Mouse (Mus musculus): ENCODE measurements around the gene Gm21897. TPM values are rescaled to one million over a fixed set of nuclear protein-coding genes. Genes with fewer than 3 reads are reported as not detected.

The Gm21897 gene
- polyA plus RNA-seq, 1 experiment from 2014 or later: not detected

- Histone ChIP-seq H3K27me3 (replicated peaks) (no peaks in the 10 kb centered on the region), H3K27ac (no peak overlapping the region), H3K36me3 (no peaks in the 10 kb centered on the region), H3K9me3 (replicated peaks) (no peaks in the 10 kb centered on the region), H3K9ac (no peak overlapping the region), H3K4me1 (no peaks in the 10 kb centered on the region), H3K4me3 (no peak overlapping the region), H3K4me2 (no peak overlapping the region)
- ATAC-seq: no peak
- 28% methylated on average over 1 of the region's 1 CpGs for WGBS (ENCODE audit: insufficient replicate concordance)
Observed at GRCm38 (mm10) chr16:15355339-15355738, 38.1 kb downstream of the Gm21897 start.

DNA sequence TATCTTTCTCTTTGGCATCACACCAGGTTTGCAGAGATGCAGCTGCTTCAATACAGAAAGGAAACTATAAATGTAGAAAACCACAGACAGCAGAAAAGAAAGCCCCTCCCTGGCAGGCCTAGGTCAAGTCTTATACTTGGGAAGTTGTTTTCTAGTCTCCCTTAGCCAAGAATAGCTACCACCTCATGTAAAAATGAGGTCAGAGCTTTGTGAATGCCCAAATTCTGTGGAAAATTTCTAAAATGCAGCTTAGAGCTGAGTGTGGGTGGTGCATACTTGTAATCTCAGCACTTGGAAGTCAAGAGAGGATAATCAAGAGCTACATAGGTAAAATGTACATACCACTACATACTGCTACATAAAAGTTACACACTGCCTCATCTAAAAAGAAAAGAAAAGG is 40.5 kb downstream of the Gm21897 start:
- Histone ChIP-seq H3K9ac (no peak overlapping the region), H3K27ac (no peak overlapping the region), H3K4me2 (no peak overlapping the region), H3K4me1 (no peaks in the 10 kb centered on the region), H3K27me3 (replicated peaks) (no peaks in the 10 kb centered on the region), H3K9me3 (replicated peaks) (no peaks in the 10 kb centered on the region), H3K4me3 (no peak overlapping the region), H3K36me3 (no peaks in the 10 kb centered on the region)
- ATAC-seq: no peak

GRCm38 (mm10) chr16:15359110-15359782 is 42.0 kb downstream of the Gm21897 start:
- Histone ChIP-seq H3K9me3 (replicated peaks) (no peaks in the 10 kb centered on the region), H3K27ac (no peak overlapping the region), H3K4me3 (no peak overlapping the region), H3K36me3 (no peaks in the 10 kb centered on the region), H3K9ac (no peak overlapping the region), H3K4me1 (no peaks in the 10 kb centered on the region), H3K4me2 (no peak overlapping the region), H3K27me3 (replicated peaks) (no peaks in the 10 kb centered on the region)
- 63% methylated on average over 3 of the region's 3 CpGs for WGBS (ENCODE audit: insufficient replicate concordance)
- no peak for ATAC-seq

DNA sequence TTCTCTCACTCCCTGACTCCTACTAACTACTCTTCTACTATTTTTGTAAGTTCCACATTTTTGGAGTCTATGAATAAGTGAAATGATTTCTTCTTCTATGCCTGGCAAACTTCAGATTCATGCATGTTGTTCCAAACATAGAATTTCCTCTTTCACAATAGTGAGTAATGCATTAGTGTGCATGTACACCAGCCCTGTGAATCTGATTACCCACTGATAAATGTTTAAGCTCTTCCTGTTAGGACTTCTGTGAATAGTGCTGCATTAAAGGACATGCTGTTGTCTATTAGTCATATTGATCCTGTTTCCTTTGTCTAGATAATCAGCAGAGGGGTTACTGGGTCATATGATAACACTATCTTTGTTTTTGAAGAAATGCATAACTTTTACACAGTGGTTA is 43.6 kb downstream of the Gm21897 start:
- Histone ChIP-seq H3K36me3 (no peaks in the 10 kb centered on the region), H3K9ac (no peak overlapping the region), H3K4me3 (no peak overlapping the region), H3K4me2 (no peak overlapping the region), H3K27ac (no peak overlapping the region), H3K9me3 (replicated peaks) (no peaks in the 10 kb centered on the region), H3K27me3 (replicated peaks) (no peaks in the 10 kb centered on the region), H3K4me1 (no peaks in the 10 kb centered on the region)
- no peak for ATAC-seq
